Mouse (Mus musculus) CD8-positive naive resting alpha-beta T cell, adult 2 months (primary cell): ENCODE data around the gene Mybph.

ENCODE experiments used
- DNase-seq, 2 experiments: peaks; one replicate each; pipeline ENCODE4 v3.0.0; 2022; ENCODE audit warnings: low read depth in 2 of 2, low spot score in 2 of 2

Mybph gene

DNA sequence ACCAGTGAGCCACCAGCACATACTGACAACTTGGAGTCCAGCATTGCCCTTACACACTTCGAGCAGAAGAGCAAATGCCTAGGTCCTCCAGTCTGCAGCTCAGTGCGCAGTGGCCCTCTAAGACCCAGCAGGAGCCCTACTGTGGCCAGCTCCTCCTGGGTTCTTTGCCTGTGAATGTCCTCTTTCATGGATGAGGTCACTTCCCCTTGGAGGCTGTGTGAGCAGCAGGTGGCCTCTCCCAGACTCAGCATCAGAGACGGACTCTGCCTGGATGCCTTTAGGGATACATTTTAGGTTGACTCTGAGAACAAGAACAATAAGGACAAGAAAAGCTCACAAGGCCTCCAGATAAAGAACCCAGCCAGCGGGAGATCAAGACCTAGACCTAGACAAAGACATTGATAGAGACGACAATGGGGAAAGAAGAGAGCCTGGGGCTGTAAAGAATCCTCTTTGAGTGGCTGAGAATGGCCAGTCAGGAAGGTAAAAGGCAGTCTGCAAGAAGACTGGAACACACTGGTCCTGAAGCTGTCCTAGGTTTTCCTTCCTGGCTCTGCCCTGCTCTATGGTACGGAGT lies 17.0 kb downstream of the Mybph start:
- no peak for DNase-seq

DNA sequence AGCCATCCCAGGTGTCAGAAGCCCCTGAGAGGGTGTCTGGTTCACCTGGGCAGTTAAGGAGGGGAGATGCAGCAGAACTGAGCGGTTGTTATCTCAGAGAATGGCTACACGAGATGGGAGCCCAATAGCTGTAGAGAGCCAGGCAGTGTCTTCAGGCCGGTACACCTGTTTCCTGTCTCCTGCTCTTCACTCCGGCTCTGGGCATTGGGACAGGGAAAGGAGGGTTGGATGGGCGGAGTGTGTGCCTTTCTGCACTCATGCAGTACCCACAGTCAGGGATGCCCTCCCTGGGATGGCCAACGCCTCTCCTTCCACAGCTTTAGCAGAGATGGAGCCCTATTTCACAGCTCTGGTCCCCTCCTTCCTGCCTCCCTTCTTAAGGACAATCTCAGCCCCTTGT lies 17.8 kb downstream of the Mybph start:
- no peak for DNase-seq

DNA sequence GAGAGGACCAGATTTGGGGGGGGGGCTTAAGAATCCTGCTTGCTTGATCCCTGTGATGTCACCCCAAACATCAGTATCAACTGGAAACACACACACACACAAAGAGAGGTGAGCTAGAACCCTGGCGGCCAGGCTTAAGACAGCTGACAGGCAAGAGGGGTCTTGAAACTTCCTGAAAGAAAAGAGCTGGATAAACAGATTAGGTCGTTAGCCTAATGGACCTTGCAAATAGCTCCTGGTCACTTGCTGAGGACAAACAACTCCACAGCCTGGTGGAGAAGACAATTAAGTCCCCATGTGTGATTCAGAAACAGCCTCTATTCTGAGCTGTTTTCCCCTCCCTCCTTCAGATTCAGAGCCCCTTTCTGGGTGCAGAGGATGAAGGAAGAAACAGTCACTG lies 18.4 kb downstream of the Mybph start:
- no peak for DNase-seq

GRCm38 (mm10) chr1:134212351-134212750 lies 19.1 kb downstream of the Mybph start:
- DNase-seq: no peak

- DNase-seq: no peak
Observed at GRCm38 (mm10) chr1:134213405-134213804, 20.2 kb downstream of the Mybph start.

DNA sequence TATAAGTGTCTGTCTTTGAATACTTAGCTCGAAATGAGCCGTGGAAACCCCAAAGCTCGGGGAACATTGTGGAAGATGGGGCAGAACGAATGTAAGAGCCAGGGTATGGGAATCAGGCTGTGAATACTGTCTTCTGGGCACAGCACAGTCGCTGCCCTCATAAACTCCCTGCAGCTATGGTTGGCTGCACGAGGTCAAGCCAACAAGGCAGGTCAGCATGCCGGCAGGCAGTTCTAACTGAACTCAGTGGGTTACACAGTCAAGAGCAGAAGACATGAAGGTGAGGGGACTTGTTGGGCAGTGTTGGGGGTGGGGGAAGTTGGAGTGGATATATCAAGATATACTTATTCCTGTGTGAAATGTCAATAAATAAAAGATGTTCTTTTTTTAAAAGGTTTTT lies 21.8 kb downstream of the Mybph start:
- DNase-seq: no peak

- DNase-seq: no peak
Observed at GRCm38 (mm10) chr1:134215751-134216628, 22.7 kb downstream of the Mybph start.

DNA sequence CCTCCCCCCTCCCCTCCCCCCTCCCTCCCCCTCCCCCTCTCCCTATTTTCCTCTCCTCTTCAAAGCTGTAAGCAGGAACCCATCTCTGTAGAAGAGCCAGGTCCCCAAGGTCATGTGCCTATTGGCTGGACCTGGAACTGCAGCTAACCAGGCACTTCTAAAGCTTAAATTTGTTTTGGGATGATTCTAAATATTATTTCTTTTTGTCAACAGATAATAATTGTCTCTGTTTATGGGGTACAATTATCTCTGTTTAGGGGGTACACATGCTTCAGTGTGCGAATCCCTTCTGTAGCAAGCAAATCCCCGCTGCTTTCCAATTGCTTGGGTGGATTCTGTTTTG lies 23.4 kb downstream of the Mybph start:
- no peak for DNase-seq

DNA sequence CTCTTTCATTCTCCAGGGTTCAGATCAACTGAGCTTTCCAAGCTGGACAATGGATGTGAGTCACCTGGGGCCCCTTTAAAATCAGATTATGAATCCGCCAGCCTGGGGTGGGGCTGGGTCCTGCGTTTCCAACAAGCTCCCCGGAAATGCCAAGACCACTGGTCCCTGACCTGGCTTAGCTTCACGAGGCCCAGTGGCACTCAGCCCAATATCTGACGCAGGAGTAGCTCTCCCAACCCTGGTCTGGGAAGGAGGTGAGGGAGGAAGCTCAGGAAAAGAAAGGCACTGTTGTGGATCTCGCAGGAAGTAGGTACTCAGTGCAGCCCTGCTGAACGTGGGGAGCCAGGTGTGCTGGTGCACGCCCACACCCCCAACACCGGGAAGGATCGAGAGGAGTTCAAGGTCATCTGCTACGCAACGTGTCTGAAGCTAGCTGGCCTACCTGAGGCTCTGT lies 23.8 kb downstream of the Mybph start:
- no peak for DNase-seq

GRCm38 (mm10) chr1:134217942-134218341 lies 24.7 kb downstream of the Mybph start:
- no peak for DNase-seq

DNA sequence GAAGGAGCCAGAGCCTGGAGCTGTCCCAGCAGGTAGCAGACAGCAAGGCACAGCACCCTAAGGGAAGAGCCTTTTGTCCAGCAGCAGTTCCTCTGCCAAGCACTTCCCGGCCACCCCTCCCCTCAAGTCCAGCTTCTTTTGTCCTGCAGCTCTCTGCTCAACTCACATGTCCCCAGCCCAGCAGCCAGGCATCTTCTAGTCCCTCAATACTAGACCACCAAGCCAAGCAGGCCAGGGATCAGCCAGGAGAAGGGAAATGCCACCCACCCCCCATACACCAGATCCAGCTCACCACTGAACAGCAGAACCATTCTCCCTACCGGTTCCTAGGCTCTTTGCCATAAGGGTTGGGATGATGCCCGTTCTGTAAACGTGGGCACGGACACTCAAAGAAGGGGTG lies 26.4 kb downstream of the Mybph start:
- no peak for DNase-seq

- no peak for DNase-seq
Observed at GRCm38 (mm10) chr1:134221172-134221571, 27.9 kb downstream of the Mybph start.

DNA sequence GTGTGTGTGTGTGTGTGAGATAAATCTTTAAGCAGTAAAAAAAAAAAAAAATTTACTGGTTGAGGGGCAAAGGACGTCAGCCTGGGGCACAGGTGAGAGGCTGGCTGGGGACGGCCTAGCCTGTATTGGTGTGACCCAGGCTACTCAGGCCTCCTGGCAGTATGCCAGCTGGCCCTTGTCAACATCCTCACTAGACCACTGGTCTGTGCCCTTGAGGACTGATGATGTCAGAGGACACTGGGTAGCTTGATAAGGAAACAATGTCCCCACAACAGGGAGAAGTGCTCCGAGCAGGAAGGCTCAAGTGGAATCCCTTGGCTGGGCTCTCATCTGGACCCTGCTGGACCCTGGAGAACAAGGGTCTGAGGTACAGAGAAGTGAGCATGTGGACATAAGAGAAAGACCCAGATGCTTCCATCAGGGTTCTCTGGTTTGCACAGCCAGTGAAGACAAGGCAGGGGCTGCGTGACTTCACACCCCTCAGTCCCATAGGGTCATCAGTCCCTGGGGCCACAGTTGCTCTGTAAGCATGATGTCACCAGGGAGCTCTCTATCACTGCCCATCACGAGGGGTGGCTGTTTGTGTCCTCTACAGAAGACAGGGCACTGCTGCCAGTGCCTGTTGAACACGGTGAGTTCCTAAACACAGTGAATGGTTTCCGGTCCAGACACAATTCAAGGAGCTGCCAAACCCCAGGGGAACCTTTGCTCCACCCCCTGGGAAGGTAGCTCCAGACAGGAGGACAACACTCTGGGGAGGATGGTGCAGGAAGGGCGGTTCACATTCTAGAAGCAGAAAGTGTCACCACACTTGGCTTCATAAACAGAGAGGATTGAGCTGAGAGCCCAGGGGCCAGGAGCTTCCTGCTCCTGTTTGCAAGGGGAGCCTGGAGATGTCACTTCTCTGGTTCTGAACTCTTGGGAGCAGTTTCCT lies 29.1 kb downstream of the Mybph start:
- DNase-seq: no peak

DNA sequence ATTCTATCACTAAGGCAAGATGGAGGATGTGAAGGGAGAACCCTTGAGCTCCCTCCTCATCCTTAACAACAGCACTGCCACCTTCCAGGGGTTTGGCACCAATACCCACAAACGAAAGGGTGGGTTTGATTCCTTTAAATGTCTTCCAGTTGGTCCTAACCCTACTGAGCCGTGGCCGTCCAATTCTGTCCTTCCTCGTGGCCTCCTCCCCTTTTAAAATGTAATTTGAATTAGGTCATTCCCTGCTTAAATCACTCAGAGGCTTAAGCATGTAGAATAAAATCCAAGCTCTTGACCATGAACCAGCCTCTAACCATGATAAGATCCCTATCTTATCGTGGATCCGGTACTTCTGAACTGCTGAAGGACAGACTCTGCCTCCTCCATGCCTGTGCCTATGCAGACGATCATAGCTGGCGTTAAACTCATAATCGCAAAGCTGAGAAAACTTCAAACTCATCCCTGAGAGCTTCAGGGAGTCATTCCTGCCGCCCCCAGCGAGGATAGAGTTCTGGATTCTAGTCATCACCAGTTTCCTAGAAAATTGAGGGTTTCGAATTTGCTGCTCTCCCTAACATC lies 31.5 kb downstream of the Mybph start:
- DNase-seq: no peak

DNA sequence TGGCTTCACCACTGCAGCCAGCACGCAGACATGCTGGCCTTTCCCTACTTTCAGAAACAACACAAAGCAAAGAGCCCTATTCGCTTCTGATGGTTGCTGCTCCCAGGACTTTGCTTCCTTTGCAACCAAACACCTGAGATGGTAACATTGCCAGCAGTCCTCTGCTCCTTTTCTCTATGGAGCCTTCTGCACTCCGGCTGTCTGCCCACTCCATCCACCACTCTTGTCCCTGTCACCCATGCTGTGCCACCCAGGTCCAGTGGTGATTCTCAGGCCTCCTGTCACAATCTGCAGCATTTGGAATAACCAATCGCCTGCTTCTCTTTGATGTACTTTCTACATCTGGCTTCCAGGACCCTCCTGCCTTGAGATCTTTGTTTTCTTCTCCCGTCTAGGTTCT lies 32.1 kb downstream of the Mybph start:
- DNase-seq: no peak

GRCm38 (mm10) chr1:134226739-134227138 lies 33.5 kb downstream of the Mybph start:
- DNase-seq: no peak

- no peak for DNase-seq
Observed at GRCm38 (mm10) chr1:134229806-134230575, 36.7 kb downstream of the Mybph start.

DNA sequence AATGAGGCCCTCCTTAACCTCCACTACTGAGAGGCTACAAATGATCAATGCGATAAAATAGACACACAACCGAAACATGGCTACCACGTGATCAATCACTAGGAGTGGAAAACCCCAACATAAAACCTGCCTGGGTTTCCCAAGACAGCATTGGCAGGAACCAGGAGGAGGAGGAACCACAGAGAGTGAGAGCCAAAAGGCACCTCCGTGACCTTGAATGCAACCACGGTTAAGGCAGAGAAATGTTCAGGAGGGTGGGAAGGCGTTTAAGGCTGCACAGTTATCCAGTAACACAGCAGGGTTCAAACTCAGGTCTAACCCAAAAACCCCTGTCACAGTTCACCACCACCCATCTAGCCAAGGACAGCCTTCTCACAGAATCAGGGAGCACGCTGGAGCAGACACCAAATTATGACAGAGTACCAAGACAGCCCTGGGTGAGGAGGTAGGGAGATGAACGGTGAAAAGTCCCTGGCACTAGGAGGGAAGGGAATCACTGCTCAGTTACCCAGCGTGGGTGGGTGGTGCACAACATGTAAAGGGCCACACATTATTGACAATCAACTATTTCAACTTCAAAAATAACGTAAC lies 37.5 kb downstream of the Mybph start:
- DNase-seq: no peak

DNA sequence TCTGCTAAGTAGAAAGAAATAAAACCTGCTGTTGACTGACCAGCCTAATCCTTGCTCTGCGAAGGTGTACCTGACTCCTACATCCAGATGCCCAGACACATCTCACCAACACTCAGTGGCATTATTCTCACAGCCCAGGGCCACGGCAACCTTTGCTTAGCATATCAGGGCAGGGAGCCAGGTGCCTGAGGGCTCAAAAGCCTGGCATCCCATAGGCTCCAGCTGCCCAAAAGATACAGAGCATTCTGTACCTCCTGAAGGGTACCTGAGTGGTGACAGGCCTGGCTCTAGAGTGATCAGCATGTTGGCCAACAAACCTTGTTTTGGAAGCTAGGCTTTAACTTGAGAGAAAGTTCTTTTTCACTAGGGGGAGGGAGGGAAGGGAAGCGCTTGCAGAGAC lies 38.0 kb downstream of the Mybph start:
- no peak for DNase-seq

DNA sequence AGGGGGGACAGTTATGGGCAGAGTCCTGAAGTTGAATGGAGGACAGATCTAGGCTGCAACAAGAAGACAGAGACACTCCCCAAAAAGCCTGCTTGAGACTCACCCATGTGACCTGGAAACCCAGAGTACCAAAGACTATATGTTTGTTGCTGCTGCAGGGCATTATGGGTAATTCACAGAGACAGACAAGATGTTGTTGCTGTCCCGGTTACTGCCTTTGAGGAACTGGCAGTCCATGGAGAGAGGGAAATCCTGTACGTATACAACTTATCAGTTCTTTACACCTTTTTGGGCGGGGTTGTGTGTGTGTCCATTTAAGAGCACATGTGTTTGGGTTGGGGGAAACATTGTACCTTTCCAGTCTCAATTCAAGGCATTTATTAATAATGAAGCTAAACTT lies 38.4 kb downstream of the Mybph start:
- no peak for DNase-seq
